Comparison of ENCODE assay signal across 25 mouse cellular contexts in the genomic region with DNA sequence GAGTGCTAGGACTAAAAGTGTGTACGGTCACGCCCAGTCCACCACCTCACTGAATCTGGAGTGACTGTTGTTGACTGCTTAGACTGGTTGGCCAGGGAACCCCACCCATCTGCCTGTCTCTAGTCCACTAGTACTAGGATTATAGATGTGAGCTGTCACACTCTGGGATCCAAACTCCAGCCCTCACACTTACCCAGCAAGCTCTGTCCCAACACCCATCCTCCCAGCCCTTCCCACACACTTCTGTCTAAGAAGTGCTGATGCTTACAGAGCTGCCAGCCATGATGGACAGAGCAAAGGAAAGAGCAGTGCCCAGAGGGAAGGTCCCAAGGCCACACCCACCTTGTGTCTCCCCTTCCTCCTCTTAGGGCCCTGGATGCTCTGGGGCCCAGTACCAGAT.
DNase-seq lines count a peak whose midpoint lies in the region; ATAC-seq lines count a peak whose summit lies in the region.
"Had no signal": no experiment of that assay in that cellular context is flagged by ENCODE, and none has a peak within 500 bp of the region (broad histone marks: within the 10 kb centered on the region; RNA-seq: fewer than 3 reads in every experiment).

No protein-coding gene starts in this region.

- H3K4me2 ChIP-seq in heart, embryonic 12.5 days: no peak overlapping the region
- H3K4me2 ChIP-seq: embryonic facial prominence, embryonic 13.5 days; embryonic facial prominence, embryonic 15.5 days; forebrain, embryonic 12.5 days had no signal

- no peak overlapping the region for H3K9ac ChIP-seq in heart, embryonic 12.5 days
- H3K9ac ChIP-seq: embryonic facial prominence, embryonic 13.5 days; embryonic facial prominence, embryonic 15.5 days; forebrain, embryonic 12.5 days had no signal

- no peak for DNase-seq in frontal cortex, postnatal 10 days (ENCODE audit: low spot score in 2 of 2)
- DNase-seq in heart, adult 9 months (ENCODE audit: low spot score in 2 of 2): no peak
- peak; percentile 38 for DNase-seq in right cerebral cortex, adult 18-20 months
- no peak for DNase-seq in right cerebral cortex, postnatal 14 days
- DNase-seq in brain, adult 2 months (ENCODE audit: low read depth, low spot score): peak; percentile 54
- DNase-seq: adrenal gland, adult 8-10 months; adrenal gland, postnatal 14 days; adrenal gland, postnatal 36 days; B cell, adult 2 months; cerebellum, adult 11 months; cerebellum, adult 8-10 months; cerebellum, adult 9-11 months; embryo, embryonic 11 days had no signal

- 74% methylated on average over 2 of the region's 2 CpGs for WGBS in heart, embryonic 12.5 days

- no peak overlapping the region for H3K4me3 ChIP-seq in heart, embryonic 12.5 days
- H3K4me3 ChIP-seq: embryonic facial prominence, embryonic 13.5 days; embryonic facial prominence, embryonic 15.5 days; erythroblast, embryonic 14.5 days; forebrain, embryonic 10.5 days; forebrain, embryonic 12.5 days had no signal

- peaks cover 72% of the 10 kb centered on the region for H3K4me1 ChIP-seq in heart, embryonic 12.5 days (replicated peaks)

- no peaks in the 10 kb centered on the region for H3K9me3 ChIP-seq in heart, embryonic 12.5 days (replicated peaks)
- H3K9me3 ChIP-seq: embryonic facial prominence, embryonic 13.5 days; embryonic facial prominence, embryonic 15.5 days; forebrain, embryonic 10.5 days; forebrain, embryonic 12.5 days; G1E had no signal

- ATAC-seq in frontal cortex, adult (ENCODE audit: low TSS enrichment): peak; percentile 55
- no peak for ATAC-seq in heart, embryonic 12.5 days (ENCODE audit: insufficient number of reproducible peaks, low FRiP score)
- ATAC-seq: activated CD4-positive, CD25-positive, alpha-beta regulatory T cell, adult 4 months; CD4-positive, CD25-positive, alpha-beta regulatory T cell, adult 4 months; forebrain, embryonic 14.5 days; Patski had no signal

- no peaks in the 10 kb centered on the region for H3K27me3 ChIP-seq in heart, embryonic 12.5 days (replicated peaks)

- peak overlapping the region; percentile 22; the same call in 1 of the 2 replicates for H3K27ac ChIP-seq in heart, embryonic 12.5 days (ENCODE audit: poor library complexity, severe bottlenecking)
- H3K27ac ChIP-seq: embryonic facial prominence, embryonic 13.5 days; embryonic facial prominence, embryonic 15.5 days; forebrain, embryonic 10.5 days; forebrain, embryonic 12.5 days had no signal

- H3K36me3 ChIP-seq in heart, embryonic 12.5 days: no peaks in the 10 kb centered on the region
- H3K36me3 ChIP-seq: embryonic facial prominence, embryonic 13.5 days; embryonic facial prominence, embryonic 15.5 days; forebrain, embryonic 10.5 days; forebrain, embryonic 12.5 days; G1E had no signal

Comparison
In these comparisons a context has a peak if more than half of its experiments do, and no peak if none do; other contexts are left out.
1. DNase-seq: peak in right cerebral cortex, adult 18-20 months (single experiment) and brain, adult 2 months (single experiment); none in frontal cortex, postnatal 10 days (0 of 2), heart, adult 9 months (0 of 2) and right cerebral cortex, postnatal 14 days (single experiment).